Mouse (Mus musculus): Measurements from ENCODE around the gene Gnat2.

DNA sequence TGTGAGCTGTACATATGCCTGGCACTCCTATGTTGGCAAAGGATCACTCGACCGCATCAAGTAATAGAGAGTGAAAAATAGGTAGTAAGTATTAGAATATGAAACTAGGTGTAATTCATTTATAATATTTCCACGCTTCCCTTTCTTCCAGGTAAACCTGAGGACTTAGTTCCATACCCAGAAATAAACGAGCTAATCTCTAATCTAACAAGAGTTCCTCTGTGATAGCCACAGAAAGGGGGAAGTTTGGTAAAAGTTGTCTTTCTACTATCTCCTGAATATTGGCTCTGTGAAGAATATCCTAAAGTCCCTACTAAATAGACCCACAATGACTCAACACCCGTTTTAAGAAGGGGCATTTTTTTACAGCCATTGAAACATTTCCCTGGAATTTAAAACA is 54.1 kb downstream of the Gnat2 start:
- TF ChIP-seq USF1 (IDR thresholded peaks at IDR 0.05; ENCODE audit: low read depth): no peak
- TF ChIP-seq CTCF (IDR thresholded peaks at IDR 0.05; ENCODE audit: control insufficient read depth, insufficient read depth, insufficient read length): no peak
